Mouse (Mus musculus) heart, embryonic 14.5 days (tissue): ENCODE measurements at regions not wholly inside any gene's neighbourhood (a gene's known extent, or its start where the extent isn't known, plus 50 kb on each side); places are given as distances from the start of the nearest gene placed in this dataset.
A peak's percentile ranks its signal among the peaks of the same experiment; 100 is the strongest.

Experiments used
- ATAC-seq: fragments of 200-750 bp; cut with Nextera tagmentation; 2 replicates; pipeline ENCODE4 v1.8.0; 2017; ENCODE audit warnings: low read depth, moderate TSS enrichment; ENCODE audit not compliant: insufficient number of reproducible peaks, insufficient read depth, low FRiP score
- H3K27ac ChIP-seq, 2 experiments: fragments of 200-500 bp in 1 of 2; fragments of 300-500 bp in 1 of 2; sonication (generic) in 1 of 2; replicated peaks in 1 of 2; 2 replicates each; pipeline ENCODE4 v1.5.1; 2012 to 2014; ENCODE audit warnings: low read depth in 2 of 2, low read length in 2 of 2, control low read depth in 1 of 2, mild to moderate bottlenecking in 1 of 2, mixed read lengths in 1 of 2; ENCODE audit not compliant: control insufficient read depth in 1 of 2, insufficient read depth in 1 of 2
- H3K27me3 ChIP-seq: fragments of 300-500 bp; sonication (generic); 2 replicates; pipeline ENCODE4 v1.6.1; 2014; ENCODE audit warnings: mild to moderate bottlenecking, low read length, control low read depth; ENCODE audit not compliant: control insufficient read depth, insufficient read depth
- H3K36me3 ChIP-seq: fragments of 300-500 bp; sonication (generic); 2 replicates; pipeline ENCODE4 v1.6.1; 2014; ENCODE audit warnings: mild to moderate bottlenecking, control low read depth, low read length, mixed read lengths; ENCODE audit not compliant: control insufficient read depth, insufficient read depth
- H3K4me1 ChIP-seq, 2 experiments: fragments of 200-500 bp in 1 of 2; fragments of 300-500 bp in 1 of 2; sonication (generic) in 1 of 2; 2 replicates each; pipeline ENCODE4 v1.6.1; 2012 to 2014; ENCODE audit warnings: low read length in 2 of 2, control low read depth in 1 of 2, mixed read lengths in 1 of 2; ENCODE audit not compliant: control insufficient read depth in 2 of 2, insufficient read depth in 2 of 2
- H3K4me2 ChIP-seq: fragments of 300-500 bp; sonication (generic); 2 replicates; pipeline ENCODE4 v1.6.1; 2014; ENCODE audit warnings: mild to moderate bottlenecking, low read length
- H3K4me3 ChIP-seq, 2 experiments: fragments of 200-500 bp in 1 of 2; fragments of 300-500 bp in 1 of 2; sonication (generic) in 1 of 2; 2 replicates each; pipeline ENCODE4 v1.5.1; 2012 to 2014; ENCODE audit warnings: low read length in 2 of 2, mild to moderate bottlenecking in 2 of 2, control low read depth in 1 of 2, low read depth in 1 of 2, moderate library complexity in 1 of 2; ENCODE audit not compliant: control insufficient read depth in 1 of 2, insufficient read depth in 1 of 2
- H3K9ac ChIP-seq: fragments of 300-500 bp; sonication (generic); 2 replicates; pipeline ENCODE4 v1.6.1; 2014; ENCODE audit warnings: mild to moderate bottlenecking, low read length
- H3K9me3 ChIP-seq: fragments of 300-500 bp; sonication (generic); 2 replicates; pipeline ENCODE4 v1.6.1; 2016; ENCODE audit warnings: low read length, control low read depth; ENCODE audit not compliant: control insufficient read depth
- WGBS: fragments of 180-500 bp; shearing (Covaris S2); extraction: QIAGEN DNeasy Blood & Tissue Kit; methylation state at CpG from one replicate; pipeline ENCODE4 v1.1.7; 2014; 5-methylcytosine and 5-hydroxymethylcytosine counted together

DNA sequence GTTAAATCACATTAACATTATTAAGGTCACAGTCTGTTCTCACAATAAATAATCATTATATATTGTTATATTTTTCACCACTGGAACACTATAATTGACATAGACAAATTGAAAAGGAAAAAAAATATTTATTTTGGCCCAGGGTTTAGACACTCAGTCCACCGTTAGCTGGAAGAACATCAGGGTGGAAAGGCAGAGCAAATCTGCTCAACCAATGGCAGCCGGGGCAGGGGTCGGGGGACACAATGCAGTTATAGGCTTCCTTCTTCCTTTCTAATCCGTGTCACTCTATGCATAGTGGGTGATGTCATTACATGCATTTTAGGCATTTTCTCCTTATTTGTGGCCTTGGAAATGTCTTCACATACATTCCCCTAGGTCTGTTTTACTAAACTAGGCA, 552.8 kb upstream of the Tenm3 start:
- no peak for ATAC-seq
- Histone ChIP-seq H3K36me3 (no peaks in the 10 kb centered on the region), H3K27me3 (no peaks in the 10 kb centered on the region), H3K4me2 (no peak overlapping the region), H3K4me3 (no peak overlapping the region), H3K9me3 (no peaks in the 10 kb centered on the region), H3K4me1 (no peaks in the 10 kb centered on the region), H3K9ac (no peak overlapping the region), H3K27ac (no peak overlapping the region)
- 74% methylated on average over 4 of the region's 4 CpGs for WGBS

DNA sequence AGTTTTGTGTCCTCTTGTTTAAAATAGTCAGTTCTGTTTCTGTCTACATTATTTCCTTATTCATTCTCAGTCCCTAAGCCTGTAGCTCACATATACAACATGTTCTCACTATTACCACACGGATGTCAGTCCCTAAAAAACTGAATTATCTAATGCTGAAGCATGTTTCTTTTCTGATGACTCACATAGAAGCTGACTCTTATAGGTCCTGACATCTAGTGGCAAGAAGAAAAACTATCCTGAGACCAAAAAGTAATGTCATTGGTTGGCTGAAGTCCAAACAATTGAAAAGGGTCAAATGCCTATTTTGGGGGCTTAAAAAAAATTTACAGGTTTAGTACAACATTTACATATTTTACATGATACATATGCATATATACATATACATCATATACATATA, 551.3 kb upstream of the Tenm3 start:
- no peak for ATAC-seq
- no peak overlapping the region for H3K27ac ChIP-seq
- no peak overlapping the region for H3K4me3 ChIP-seq
- H3K36me3 ChIP-seq: no peaks in the 10 kb centered on the region
- H3K4me1 ChIP-seq: no peaks in the 10 kb centered on the region
- no peak overlapping the region for H3K9ac ChIP-seq
- 27% methylated on average over 1 of the region's 1 CpGs for WGBS
- no peak overlapping the region for H3K4me2 ChIP-seq
- H3K9me3 ChIP-seq: no peaks in the 10 kb centered on the region
- H3K27me3 ChIP-seq: no peaks in the 10 kb centered on the region

DNA sequence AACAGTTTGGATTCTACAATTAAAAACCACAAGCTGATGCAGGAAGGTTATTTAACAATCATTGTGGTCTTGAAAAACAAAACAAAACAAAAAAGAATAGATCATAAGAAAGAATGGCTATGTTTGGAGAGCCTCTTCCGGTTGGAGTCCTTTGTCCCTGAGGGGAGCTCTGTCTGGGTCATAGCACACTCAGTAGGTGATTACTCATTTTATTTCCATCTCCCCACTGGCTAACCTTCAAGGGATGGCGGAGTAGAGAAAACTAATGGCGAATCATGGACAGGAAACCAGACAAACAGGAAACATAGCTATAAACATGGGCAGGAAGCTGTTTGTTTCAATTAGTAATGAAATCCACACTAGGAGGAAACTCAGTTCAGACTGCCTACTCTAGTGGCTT, 545.8 kb upstream of the Tenm3 start:
- no peak overlapping the region for H3K27ac ChIP-seq
- H3K4me2 ChIP-seq: no peak overlapping the region
- H3K9me3 ChIP-seq: no peaks in the 10 kb centered on the region
- WGBS: 70% methylated on average over 3 of the region's 3 CpGs
- H3K9ac ChIP-seq: no peak overlapping the region
- H3K4me3 ChIP-seq: no peak overlapping the region
- no peaks in the 10 kb centered on the region for H3K27me3 ChIP-seq
- no peak for ATAC-seq
- peaks cover 0 to 13% of the 10 kb centered on the region in 2 experiments; a peak in 1 of 4 replicates for H3K4me1 ChIP-seq
- H3K36me3 ChIP-seq: no peaks in the 10 kb centered on the region

DNA sequence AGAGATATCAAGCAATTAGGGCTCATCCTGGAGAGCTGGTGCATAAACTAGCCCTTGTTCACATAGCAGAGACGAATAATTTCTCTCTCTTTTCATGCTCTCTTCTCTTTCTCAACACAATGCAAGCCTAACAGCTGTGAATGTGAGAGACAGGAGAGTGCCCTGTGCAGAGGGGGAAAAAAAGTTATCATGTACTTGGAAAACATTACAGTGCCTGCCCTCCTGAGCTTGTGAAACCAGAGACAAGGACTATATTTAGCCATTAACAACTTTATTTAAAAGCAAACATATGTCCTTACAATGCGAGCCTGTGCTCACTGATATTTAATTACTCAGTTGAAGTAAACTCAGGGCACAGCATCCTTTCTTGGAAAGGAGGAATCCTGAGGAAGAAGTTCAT, 543.8 kb upstream of the Tenm3 start:
- Histone ChIP-seq H3K27ac (peak overlapping the region in 1 of 2 experiments; percentile 49; a peak in 2 of 4 replicates), H3K9me3 (no peaks in the 10 kb centered on the region), H3K4me3 (no peak overlapping the region), H3K4me2 (no peak overlapping the region), H3K9ac (no peak overlapping the region), H3K27me3 (no peaks in the 10 kb centered on the region), H3K4me1 (peaks cover 0 to 13% of the 10 kb centered on the region in 2 experiments; a peak in 1 of 4 replicates), H3K36me3 (no peaks in the 10 kb centered on the region)
- no peak for ATAC-seq
- 33% methylated on average over 2 of the region's 2 CpGs for WGBS

DNA sequence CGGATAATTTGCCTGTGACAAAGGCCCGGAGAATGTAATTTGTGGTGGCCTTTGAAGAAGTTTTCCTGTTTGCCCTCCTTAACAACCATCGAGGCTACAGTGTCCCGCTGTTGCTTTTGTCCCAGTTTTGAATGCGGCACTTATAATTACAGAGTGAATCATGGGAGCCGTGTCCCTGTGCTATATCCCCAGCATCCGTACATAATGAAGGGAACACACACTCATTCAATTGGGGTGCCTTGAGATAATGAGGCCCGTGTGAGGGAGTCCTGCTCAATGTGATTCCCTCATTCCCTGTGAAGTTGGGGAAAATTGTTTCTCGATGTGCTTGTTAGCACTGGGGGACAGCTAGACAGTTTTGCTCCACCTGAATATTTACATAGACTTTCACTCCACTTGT, 528.9 kb upstream of the Tenm3 start:
- Histone ChIP-seq H3K9ac (no peak overlapping the region), H3K4me2 (no peak overlapping the region), H3K36me3 (no peaks in the 10 kb centered on the region), H3K4me3 (no peak overlapping the region), H3K4me1 (no peaks in the 10 kb centered on the region), H3K27me3 (no peaks in the 10 kb centered on the region), H3K27ac (no peak overlapping the region), H3K9me3 (no peaks in the 10 kb centered on the region)
- ATAC-seq: no peak
- WGBS: 87% methylated on average over 9 of the region's 9 CpGs

DNA sequence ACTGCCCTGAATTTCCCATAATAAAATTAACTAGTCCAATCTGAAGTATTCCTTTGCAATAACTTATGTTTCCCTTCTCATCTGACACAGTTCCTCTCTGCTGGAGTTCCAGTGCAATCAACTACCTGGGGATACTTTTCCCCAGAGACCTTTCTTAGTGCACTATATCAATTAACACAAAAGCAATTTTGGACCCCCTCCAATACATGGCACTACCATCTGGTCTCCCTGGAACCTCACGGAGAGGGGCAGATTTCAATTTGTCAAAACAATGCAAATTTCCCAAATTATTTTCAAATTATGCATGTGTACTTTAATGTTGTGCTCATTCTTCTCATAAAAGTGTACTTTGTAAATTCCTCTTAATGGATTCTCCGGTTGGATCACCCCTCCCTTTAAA, 518.9 kb upstream of the Tenm3 start:
- H3K36me3 ChIP-seq: no peaks in the 10 kb centered on the region
- no peak overlapping the region for H3K9ac ChIP-seq
- H3K27ac ChIP-seq: no peak overlapping the region
- ATAC-seq: no peak
- H3K4me3 ChIP-seq: no peak overlapping the region
- 0 out of 4 replicates have a peak, but pooled peaks cover 0 to under 1% of the 10 kb centered on the region in 2 experiments for H3K4me1 ChIP-seq
- WGBS: 88% methylated on average over 2 of the region's 2 CpGs
- H3K9me3 ChIP-seq: no peaks in the 10 kb centered on the region
- no peak overlapping the region for H3K4me2 ChIP-seq
- no peaks in the 10 kb centered on the region for H3K27me3 ChIP-seq

DNA sequence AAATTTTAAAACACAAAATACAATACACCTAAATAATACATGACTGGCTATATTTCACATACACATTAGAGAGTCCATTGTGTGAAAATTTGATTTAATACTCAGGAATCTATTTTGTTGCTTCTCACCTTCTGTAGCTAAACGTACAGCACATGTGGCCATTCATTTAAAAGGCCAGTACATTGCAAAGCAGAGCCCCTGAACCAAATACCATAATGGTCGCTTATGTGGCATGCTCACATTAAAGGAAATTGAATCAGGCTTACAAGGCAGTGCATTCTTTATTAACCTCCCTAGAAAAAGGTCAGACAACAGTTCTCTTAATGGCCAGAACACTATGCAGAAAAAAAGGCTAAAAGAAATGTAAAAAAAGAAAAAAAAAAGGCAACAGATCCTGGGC, 517.7 kb upstream of the Tenm3 start:
- 86% methylated on average over 2 of the region's 2 CpGs for WGBS
- no peak overlapping the region for H3K4me2 ChIP-seq
- H3K27ac ChIP-seq: no peak overlapping the region
- H3K27me3 ChIP-seq: no peaks in the 10 kb centered on the region
- no peaks in the 10 kb centered on the region for H3K36me3 ChIP-seq
- H3K4me1 ChIP-seq: 0 out of 4 replicates have a peak, but pooled peaks cover 0 to 3% of the 10 kb centered on the region in 2 experiments
- no peak overlapping the region for H3K9ac ChIP-seq
- no peak overlapping the region for H3K4me3 ChIP-seq
- H3K9me3 ChIP-seq: no peaks in the 10 kb centered on the region
- ATAC-seq: no peak

DNA sequence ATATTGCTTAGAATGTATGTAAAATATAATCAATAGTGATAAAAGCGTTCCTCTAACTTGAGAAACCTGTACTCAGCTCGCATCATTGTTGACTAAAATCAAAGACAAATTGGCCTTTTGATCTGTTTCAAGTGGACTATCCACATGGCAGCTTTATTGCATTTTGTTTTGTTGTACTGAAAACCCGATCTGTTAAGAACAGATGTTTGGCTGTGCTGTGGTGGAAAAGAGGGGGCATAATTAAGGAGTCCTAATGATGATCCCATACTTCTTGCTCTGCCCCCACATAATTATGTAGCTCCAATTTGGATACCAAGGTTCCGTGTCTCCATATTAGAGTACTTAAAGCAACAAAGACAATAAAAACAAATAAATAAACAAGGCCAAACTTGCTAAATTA, 516.4 kb upstream of the Tenm3 start:
- WGBS: 84% methylated on average over 4 of the region's 4 CpGs
- no peaks in the 10 kb centered on the region for H3K36me3 ChIP-seq
- H3K27ac ChIP-seq: no peak overlapping the region
- no peaks in the 10 kb centered on the region for H3K27me3 ChIP-seq
- 0 out of 4 replicates have a peak, but pooled peaks cover 0 to 3% of the 10 kb centered on the region in 2 experiments for H3K4me1 ChIP-seq
- peaks cover 3% of the 10 kb centered on the region; the same call in 1 of the 2 replicates for H3K9me3 ChIP-seq
- no peak overlapping the region for H3K4me3 ChIP-seq
- H3K4me2 ChIP-seq: no peak overlapping the region
- no peak overlapping the region for H3K9ac ChIP-seq
- ATAC-seq: no peak
